Mouse (Mus musculus) adrenal gland, adult (tissue): ENCODE measurements at regions not wholly inside any gene's neighbourhood (a gene's known extent, or its start where the extent isn't known, plus 50 kb on each side); places are given as distances from the start of the nearest gene placed in this dataset.
A peak's percentile ranks its signal among the peaks of the same experiment; 100 is the strongest.

Experiments
- DNase-seq, 2 experiments: peaks; one replicate each; pipeline ENCODE4 v3.0.0; 2022 to 2023; ENCODE audit warnings: low spot score in 1 of 2; ENCODE audit not compliant: inconsistent age in 2 of 2

DNA sequence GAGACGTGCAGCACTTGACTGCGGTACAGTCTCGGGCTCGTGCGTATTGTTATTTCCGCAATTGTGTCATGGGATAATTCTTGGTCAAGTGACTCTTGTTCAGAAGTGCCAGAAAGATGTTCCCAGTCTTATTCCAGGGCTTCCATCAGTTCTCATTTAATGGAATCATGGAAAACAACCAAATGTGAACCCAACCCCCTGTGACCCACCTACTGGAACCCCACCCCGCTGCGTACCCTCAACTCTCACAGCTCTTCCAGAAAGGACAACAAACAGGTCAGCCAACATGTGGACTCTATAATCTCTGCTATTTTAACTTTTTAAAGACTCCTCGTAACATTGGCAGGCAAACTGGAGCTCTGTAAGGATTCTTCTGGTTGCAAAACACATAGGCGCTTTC lies 233.9 kb downstream of the Slc30a10 start:
- DNase-seq: no peak

DNA sequence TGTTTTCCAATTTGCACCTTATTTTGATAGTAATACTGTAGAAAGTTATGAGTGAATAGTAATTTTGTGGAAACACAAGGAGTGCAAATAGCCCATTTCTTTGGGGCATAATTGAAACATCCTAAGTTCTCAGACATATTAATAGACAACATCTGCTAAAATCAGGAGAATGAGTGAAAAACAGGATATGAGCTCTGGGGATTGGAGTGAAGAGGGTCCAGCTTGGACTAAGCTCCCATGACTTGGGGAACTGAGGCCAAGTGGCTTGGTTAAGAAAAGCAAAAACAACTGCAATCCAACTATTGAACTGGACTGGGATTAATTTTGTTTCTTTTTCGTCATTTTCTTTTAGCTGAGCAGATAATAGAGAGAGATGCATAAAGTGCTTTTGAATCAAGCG lies 240.7 kb downstream of the Slc30a10 start:
- no peak for DNase-seq

- DNase-seq: no peak
Measured at GRCm38 (mm10) chr1:185699758-185700157, 245.1 kb downstream of the Slc30a10 start.

DNA sequence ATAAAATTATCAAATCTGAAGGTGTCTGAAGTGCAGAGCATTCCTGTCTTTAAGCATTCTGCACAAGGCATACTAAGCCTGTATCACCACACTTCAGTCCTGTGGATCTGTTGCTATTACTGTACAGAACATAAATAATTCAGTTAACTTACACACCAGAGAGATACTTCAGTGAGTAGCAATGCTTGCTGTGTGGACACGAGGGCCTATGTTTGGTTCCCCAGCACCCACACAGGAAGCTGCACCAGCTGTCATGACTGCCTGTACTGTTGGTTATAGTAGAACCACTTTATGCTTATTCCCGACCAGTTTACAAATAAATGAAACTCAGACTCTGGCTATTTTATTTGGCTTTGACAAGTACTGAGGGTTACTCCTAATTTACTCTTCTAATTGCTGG lies 271.7 kb downstream of the Slc30a10 start:
- DNase-seq: no peak

- no peak for DNase-seq
Measured at GRCm38 (mm10) chr1:185726811-185727210, 272.2 kb downstream of the Slc30a10 start.

DNA sequence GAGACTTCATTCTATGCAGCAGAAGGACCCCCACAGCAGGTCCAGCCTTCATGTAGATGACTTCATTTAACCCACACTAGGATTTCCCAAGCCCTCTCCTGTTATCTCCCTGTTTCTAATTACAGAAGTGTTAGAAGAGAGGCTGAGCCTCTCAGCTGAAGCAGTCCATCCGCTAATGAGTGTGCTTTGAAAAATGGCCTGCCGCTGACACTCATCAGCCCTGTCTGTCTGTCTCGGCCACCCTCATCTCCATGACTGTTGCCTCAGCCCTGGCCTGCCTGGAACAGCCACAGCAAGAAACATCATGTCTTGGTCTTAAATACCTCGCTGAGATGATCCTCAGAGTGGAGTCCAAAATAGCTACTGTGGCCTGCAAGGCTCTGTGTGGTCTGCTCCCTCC lies 273.1 kb downstream of the Slc30a10 start:
- no peak for DNase-seq

DNA sequence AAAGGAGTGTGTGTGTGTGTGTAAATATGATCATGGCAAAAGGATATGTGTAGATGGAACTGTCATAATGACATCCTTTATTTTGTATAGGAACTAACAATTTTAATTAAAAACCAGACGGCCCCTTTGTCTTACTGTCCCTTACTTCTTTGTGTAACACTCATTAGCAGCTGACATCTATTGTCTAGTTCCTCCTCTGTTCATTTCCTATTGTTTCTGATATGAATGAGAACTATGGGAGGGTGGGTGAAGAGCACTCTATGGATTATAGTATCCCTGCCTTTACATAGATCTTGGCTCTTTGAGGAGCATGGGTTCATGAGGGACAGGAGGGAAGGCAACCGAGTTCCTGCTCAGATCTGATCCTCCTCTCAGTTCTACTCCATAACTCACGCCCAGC lies 273.8 kb downstream of the Slc30a10 start:
- DNase-seq: no peak

GRCm38 (mm10) chr1:185731062-185731461 lies 276.4 kb downstream of the Slc30a10 start:
- no peak for DNase-seq

- no peak for DNase-seq
Measured at GRCm38 (mm10) chr1:185736773-185737172, 282.1 kb downstream of the Slc30a10 start.

DNA sequence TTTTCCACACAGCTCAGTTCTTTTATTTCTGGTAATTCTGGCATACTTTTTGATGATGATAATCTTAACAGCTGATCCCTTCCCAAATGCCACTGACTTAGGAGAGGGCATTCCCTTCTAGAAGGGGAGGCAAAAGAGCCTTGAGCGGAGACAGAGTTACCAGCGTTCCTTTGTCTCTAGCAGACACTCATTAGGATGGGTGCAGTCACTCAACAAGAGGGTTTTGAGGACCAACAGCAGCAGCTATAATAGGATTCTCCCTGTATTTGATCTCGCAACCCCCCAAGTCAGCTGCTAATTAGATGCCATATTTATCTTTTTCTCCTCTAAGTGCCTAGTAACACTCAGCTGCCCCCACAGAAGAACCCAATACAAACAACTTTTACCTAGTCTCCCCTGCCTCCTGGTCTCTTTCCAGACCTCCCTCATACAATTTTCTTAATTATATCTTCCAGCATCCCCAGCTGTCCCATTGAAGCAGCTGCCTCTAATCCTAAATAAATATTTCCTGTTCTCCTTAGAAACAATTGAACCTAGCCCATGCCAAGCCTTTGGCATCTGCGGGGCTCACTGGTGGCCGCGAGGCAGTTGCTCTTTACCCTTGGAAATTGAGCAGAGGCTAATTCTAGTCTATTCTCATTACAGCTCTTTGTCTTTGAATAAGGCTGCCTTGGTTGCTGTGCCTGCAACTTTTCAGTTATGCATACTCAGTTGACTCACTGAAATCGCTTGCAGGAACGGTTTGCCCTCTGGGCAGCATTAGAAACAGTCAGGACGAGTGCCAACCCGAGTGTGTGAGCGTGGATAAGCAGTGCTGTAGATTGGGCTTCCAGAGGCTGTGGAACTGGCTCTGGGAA lies 286.6 kb downstream of the Slc30a10 start:
- DNase-seq: peak in 1 of 2 experiments; percentile 33

- DNase-seq: no peak
Measured at GRCm38 (mm10) chr1:185749251-185749650, 294.6 kb downstream of the Slc30a10 start.

GRCm38 (mm10) chr1:185754486-185755290 lies 300.0 kb downstream of the Slc30a10 start:
- peak; percentile 15 to 67 for DNase-seq

GRCm38 (mm10) chr1:185757376-185757775 lies 302.7 kb downstream of the Slc30a10 start:
- no peak for DNase-seq

DNA sequence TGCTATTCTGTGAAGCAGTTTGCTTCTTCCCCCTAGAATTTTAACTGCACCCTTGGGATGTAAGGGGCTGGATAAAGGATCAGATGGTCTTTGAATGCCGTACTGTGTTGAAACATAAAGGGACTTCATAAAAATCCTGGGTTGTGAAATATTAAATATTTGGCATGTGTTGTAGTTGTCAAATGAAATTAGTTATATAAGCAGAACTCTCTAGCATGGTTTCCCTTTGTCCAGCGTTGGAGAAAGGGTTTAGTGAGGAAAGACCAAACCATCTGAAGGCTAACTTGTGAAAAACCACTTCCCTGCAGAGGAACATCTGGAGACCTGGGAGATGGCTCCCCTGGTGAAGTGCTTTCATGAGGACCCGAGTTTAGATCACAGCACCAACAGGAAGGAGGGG lies 319.6 kb downstream of the Slc30a10 start:
- peak in 1 of 2 experiments; percentile 21 for DNase-seq

DNA sequence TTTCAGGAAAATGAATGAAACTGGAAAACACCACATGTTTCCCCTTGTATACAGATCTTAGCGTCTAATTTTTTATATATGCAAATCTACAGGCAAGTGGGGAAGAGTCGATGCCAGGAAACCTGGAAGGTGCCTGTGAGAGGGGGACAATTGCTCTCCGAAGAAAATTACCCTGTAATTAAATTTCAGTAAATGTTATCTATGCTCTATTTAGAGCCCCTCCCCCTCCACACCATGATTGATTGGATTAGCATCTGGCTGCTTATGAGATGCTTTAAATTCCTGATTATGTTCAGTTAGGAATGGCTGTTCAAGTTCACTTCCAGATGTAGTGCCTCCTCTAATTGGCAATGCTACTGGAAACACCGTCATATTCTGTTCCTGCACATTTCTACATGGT lies 325.0 kb downstream of the Slc30a10 start:
- DNase-seq: no peak

DNA sequence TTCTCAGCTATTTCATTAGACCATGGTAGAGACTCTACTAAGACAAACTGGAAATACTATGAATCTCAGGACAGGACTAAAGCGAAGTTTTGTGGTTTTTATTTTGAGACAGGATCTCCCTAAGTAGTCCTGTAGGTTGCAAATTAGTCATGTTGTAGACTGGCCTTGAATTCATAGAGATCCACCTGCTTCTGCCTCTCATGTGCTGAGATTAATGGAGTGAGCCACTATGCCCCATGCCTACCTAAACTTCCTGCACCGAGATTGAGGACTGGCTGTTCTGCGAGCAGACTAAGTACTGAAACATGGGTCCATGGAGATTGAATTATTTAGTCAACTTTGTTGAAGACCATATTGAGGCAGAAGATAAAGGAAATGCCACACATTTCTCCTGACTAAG lies 315.0 kb downstream of the Lyplal1 start:
- no peak for DNase-seq

GRCm38 (mm10) chr1:185814901-185815300 lies 302.2 kb downstream of the Lyplal1 start:
- no peak for DNase-seq

DNA sequence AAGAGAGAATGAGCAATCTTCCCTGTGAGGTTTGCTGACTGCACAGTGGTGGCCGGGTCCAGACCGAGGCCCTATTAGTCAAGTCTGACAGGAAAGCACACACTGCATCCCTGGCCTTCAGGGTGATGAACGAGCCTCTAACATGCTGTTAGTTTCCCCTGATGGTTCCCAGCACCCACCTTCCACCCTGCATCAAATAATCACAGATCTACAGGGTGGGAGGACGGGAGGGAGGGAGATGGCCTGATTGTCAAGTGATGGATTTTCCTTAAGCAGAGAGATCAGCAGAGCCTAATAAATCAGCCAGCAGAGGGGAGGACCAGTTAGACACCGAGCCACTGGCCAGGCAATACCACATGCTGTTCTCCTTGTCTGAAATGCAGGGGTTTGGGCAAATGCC lies 298.1 kb downstream of the Lyplal1 start:
- peak; percentile 34 to 80 for DNase-seq

DNA sequence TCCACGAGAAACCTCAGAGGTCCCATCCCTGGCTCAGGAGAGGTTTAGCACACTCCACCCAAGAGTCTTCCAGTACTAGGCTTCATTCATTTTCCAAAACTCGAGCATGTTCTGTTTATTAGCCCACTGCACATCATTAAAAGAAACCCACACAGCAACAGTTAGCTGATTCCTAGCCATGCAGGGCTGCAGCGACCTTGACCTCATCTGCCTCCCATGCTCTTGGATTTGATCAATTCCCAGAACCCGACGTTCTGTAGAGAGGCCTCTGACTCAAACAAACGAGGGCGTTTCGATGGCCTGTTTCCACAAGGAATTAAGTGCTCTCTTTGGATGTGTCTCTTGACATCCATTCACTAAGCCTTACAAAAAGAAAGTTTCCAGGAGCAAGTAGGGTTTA lies 294.9 kb downstream of the Lyplal1 start:
- DNase-seq: peak; percentile 57 to 68

DNA sequence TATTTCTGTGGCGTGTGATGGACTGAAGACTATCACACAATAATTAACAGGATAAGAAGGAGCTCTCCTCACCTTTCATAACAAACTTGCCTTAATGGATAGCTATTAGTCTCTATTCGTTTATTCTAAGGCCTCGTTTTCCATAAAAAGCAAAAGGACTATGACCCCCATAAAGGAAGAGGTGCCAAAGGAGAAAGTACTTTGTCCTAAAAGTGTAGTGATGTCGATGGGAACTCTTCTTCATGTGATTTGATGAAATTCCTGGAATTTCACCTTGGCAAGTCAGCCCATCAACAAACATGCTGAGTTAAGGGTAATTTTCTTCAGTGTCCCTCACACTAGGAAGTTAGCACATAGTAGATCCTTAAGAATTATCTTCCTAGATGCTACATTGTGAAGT lies 293.9 kb downstream of the Lyplal1 start:
- DNase-seq: no peak

DNA sequence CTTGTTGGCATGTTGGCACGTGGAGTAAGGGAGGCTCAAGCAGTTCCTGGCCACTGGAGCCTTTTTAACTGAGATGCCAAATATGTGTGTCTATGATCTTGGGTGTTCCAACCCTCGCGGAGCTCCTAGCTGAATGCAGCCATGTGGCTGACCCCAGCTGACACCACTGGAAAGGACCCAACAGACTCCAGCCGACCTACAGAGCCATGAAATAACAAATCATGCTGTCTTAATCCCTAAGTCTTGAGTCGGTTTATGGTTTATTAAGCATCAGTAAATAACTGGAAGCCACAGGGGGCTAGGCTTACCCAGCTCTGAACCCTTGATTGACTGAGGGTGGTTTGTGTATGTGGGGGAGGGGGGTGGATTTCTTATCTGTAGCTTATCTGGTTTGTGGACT lies 293.2 kb downstream of the Lyplal1 start:
- no peak for DNase-seq

GRCm38 (mm10) chr1:185827986-185828385 lies 289.1 kb downstream of the Lyplal1 start:
- DNase-seq: no peak
